Comparison of ENCODE assay signal across 8 mouse cellular contexts in the genomic region with DNA sequence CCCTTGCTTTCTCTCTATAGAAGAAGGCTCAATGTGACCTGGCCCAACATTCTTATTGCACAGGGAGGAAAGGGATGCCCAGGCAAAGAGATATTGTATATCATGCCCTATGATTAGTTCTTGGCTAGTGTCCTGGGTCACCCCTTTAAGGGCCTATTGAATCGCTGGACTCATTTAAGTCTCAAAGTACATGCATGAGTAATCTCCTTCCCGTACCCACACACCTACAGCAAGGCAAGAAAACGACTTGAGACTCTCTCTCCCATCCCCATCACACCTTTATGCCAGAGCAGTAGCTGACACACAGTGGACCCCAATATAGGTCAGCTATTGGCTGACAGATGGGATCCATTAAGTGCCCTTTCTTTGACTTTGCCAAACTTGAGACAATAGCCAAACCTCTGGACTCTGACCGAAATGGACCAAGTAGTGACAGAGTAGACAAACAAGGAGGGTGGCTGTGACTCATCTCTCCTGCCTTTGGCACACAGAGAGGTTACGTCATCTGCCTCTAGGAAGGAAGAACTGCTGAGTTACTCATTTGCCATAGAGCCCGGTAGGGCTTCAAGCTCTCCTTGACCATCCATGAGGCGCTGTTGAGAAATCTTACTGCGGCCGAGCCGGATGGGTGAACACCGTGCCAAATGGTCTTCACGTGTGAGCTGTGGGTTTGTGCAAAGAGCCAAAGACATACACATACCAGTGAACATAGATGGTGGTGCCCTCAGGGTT. TPM values are rescaled to one million over a fixed set of nuclear protein-coding genes. Genes with fewer than 3 reads are reported as not detected.
DNase-seq lines count a peak whose midpoint lies in the region; ATAC-seq lines count a peak whose summit lies in the region.

No protein-coding gene starts in this region.

- H3K36me3 ChIP-seq in kidney, embryonic 15.5 days, result no peaks in the 10 kb centered on the region
- H3K36me3 ChIP-seq in midbrain, embryonic 11.5 days (ENCODE audit: control insufficient read depth, insufficient read depth, low read length), result no peaks in the 10 kb centered on the region
- no peaks in the 10 kb centered on the region for H3K36me3 ChIP-seq in heart, embryonic 10.5 days

- H3K4me1 ChIP-seq in kidney, embryonic 15.5 days, result peaks cover 32% of the 10 kb centered on the region
- H3K4me1 ChIP-seq in midbrain, embryonic 11.5 days (ENCODE audit: control insufficient read depth, insufficient read depth, low read length), result peaks cover 11% of the 10 kb centered on the region
- H3K4me1 ChIP-seq in heart, embryonic 10.5 days, result peaks cover 15% of the 10 kb centered on the region

- DNase-seq in left cerebral cortex, adult 18-20 months (ENCODE audit: low spot score in 2 of 2), result peak; percentile 15 to 29
- DNase-seq in left cerebral cortex, adult 11 months (ENCODE audit: low spot score), result no peak
- DNase-seq in adrenal gland, postnatal 25 days, result peak; percentile 51
- no peak for DNase-seq in midbrain, embryonic 11.5 days (ENCODE audit: low spot score, missing footprints)
- no peak for DNase-seq in thymus, postnatal 0 days (ENCODE audit: low spot score)
- no peak for DNase-seq in heart, embryonic 10.5 days (ENCODE audit: low spot score)

- H3K9me3 ChIP-seq in kidney, embryonic 15.5 days (replicated peaks), result no peaks in the 10 kb centered on the region
- no peaks in the 10 kb centered on the region for H3K9me3 ChIP-seq in midbrain, embryonic 11.5 days (ENCODE audit: control insufficient read depth, low read length)
- no peaks in the 10 kb centered on the region for H3K9me3 ChIP-seq in heart, embryonic 10.5 days

- H3K4me3 ChIP-seq in kidney, embryonic 15.5 days (replicated peaks), result no peak overlapping the region
- no peak overlapping the region for H3K4me3 ChIP-seq in midbrain, embryonic 11.5 days (ENCODE audit: low read depth, low read length)
- H3K4me3 ChIP-seq in heart, embryonic 10.5 days, result no peak overlapping the region

- no peaks in the 10 kb centered on the region for H3K27me3 ChIP-seq in kidney, embryonic 15.5 days
- H3K27me3 ChIP-seq in midbrain, embryonic 11.5 days (ENCODE audit: control insufficient read depth, insufficient read depth, low read length), result no peaks in the 10 kb centered on the region
- peaks cover 33% of the 10 kb centered on the region for H3K27me3 ChIP-seq in heart, embryonic 10.5 days (ENCODE audit: insufficient read depth, poor library complexity, severe bottlenecking)

- peak; percentile 67 for ATAC-seq in kidney, embryonic 15.5 days (replicated peaks; ENCODE audit: low FRiP score)
- ATAC-seq in megakaryocyte progenitor cell, adult 5-6 weeks (replicated peaks; ENCODE audit: poor library complexity), result peak; percentile 77
- no peak for ATAC-seq in midbrain, embryonic 11.5 days (ENCODE audit: low FRiP score)

- no peak overlapping the region for H3K4me2 ChIP-seq in kidney, embryonic 15.5 days
- H3K4me2 ChIP-seq in midbrain, embryonic 11.5 days, result no peak overlapping the region

- H3K27ac ChIP-seq in kidney, embryonic 15.5 days, result peak overlapping the region; percentile 3; the same call in 1 of the 2 replicates
- no peak overlapping the region for H3K27ac ChIP-seq in midbrain, embryonic 11.5 days (ENCODE audit: low read depth, low read length)
- H3K27ac ChIP-seq in heart, embryonic 10.5 days, result no peak overlapping the region

- no peak overlapping the region for H3K9ac ChIP-seq in kidney, embryonic 15.5 days
- H3K9ac ChIP-seq in midbrain, embryonic 11.5 days (ENCODE audit: low read length), result no peak overlapping the region

- 77% methylated on average over 12 of the region's 12 CpGs for WGBS in kidney, embryonic 15.5 days
- WGBS in midbrain, embryonic 11.5 days, result 94% methylated on average over 12 of the region's 12 CpGs
- 89% methylated on average over 12 of the region's 12 CpGs for WGBS in heart, embryonic 10.5 days

RNA-seq across cellular contexts. Expression of gene Fhdc1, which starts 51.1 kb away (rescaled TPM):
- 1 to 10 TPM; 4.6 to 6.1 TPM for total RNA-seq in left cerebral cortex, adult 18-20 months (2021)
- 13.2 and 17.5 TPM in 2 replicates for total RNA-seq in adrenal gland, postnatal 25 days (2021)
- polyA plus RNA-seq in kidney, embryonic 15.5 days (2015; fragmentation: Nextera tagmentation; extraction: Ambion mirVana), result 3.3 and 5.3 TPM in 2 replicates
- total RNA-seq in megakaryocyte progenitor cell, adult 5-6 weeks (2015), result 0.22 and 2.2 TPM in 2 replicates
- 0.74 and 0.79 TPM in 2 replicates for total RNA-seq in megakaryocyte progenitor cell, adult 5-6 weeks (2017)
- 1.0 and 1.7 TPM in 2 replicates for polyA plus RNA-seq in midbrain, embryonic 11.5 days (2014; fragmentation: Nextera tagmentation; extraction: Ambion mirVana)
- polyA plus RNA-seq in thymus, postnatal 0 days (2015; fragmentation: Nextera tagmentation; extraction: Ambion mirVana), result 0.36 and 0.45 TPM in 2 replicates
- polyA plus RNA-seq in heart, embryonic 10.5 days (2016; fragmentation: Nextera tagmentation; extraction: Ambion mirVana), result 1.2 and 2.0 TPM in 2 replicates

Comparison
In these comparisons a context has a peak if more than half of its experiments do, and no peak if none do; other contexts are left out.
1. DNase-seq: peak in left cerebral cortex, adult 18-20 months (2 of 2) and adrenal gland, postnatal 25 days (single experiment); none in left cerebral cortex, adult 11 months (single experiment), midbrain, embryonic 11.5 days (single experiment), thymus, postnatal 0 days (single experiment) and heart, embryonic 10.5 days (single experiment).